Mouse (Mus musculus): ENCODE results near the gene Tead3. TPM values are rescaled to one million over a fixed set of nuclear protein-coding genes. Genes with fewer than 3 reads are reported as not detected.

Tead3 gene
- total RNA-seq, 2 experiments from 2014 or later, result 2.4 to 3.3 TPM

DNA sequence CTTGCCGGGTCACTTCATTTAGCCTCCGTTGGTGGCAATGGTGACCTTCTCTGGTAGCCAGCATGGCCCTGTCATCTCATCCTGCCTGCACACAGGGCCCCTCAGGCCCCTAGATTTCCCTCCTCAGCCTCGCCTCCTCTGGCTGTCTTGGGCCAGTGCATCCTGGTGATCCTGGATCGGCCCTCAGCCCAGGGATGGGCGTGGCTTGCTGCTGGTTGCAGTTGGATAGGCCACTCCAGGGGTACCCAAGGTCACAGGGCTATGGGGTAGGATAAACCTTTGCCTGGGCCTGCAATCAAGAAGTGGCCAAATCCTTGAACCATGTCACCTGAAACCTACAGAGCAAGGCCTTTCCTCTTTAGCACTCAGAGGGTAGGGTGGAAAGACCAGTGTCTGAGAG is 63.7 kb downstream of the Tead3 start:
- DNase-seq (ENCODE audit: low spot score in 2 of 2), result no peak

DNA sequence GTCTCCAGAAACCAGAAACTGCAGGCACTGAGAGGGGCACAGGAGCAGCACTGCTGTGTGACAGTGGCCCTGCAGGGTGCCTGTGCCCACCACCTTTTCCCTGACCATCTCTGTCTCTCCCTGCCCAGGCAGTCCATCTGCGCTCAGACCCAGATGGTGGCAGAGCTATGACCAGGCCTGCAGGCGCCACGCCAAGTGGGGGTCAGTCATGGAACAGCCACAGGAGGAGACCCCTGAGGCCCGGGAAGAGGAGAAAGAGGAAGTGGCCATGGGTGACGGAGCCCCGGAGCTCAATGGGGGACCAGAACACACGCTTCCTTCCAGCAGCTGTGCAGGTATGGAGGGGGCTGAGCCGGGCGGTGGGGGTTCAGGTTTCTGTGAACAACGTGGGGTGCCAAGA is 64.5 kb downstream of the Tead3 start:
- intact Hi-C loops (cut with DNase I), result no loop called here
- no peak for DNase-seq (ENCODE audit: low spot score in 2 of 2)

More for the DNA sequence above, 63.7 kb downstream of the Tead3 start:
- intact Hi-C loops (cut with DNase I), result no loop called here

DNA sequence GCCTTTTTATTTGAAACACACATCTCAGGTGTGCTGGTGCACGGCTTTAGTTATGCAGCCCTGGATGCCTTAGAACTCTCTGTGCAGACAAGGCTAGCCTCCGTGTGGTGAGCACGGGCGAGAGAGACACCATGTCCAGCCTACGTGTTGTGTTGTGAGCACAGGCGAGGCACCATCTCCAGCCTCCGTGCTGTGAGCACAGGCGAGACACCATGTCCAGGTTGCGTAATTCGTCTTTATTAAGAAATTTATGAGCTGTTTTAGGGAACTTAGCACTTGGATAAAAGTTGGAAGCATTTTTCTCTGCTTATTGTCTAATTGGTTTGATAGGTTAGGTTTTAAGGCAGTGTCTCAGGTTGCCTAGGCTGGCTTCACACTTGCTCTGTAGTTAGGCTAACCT is 67.4 kb downstream of the Tead3 start:
- DNase-seq (ENCODE audit: low spot score in 2 of 2), result no peak
- intact Hi-C loops (cut with DNase I), result no loop called here

DNA sequence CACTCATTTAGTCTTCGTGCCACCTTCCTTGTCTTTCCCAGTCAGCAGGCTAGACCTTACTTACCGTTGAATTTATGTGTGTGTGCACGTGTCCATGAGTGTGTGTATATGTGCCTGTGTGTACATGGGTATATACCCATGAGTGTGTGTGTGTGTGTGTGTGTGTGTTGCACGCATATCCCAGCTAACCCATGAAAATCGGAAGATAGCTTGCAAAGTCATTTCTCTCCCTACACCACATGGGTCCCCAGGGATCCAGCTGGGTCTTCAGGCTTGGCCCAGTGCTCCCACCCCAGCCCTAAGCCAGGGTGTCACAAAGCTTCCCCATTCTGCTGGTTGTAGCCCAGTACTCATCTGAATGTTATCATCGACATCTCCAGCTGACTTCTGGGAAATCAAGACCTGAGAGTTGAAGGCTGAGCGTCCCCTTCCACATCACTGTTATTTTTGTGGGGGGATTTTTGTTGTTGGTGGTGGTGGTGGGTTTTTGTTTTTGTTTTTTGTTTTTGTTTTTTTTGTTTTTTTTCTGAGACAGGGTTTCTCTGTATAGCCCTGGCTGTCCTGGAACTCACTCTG is 68.7 kb downstream of the Tead3 start:
- DNase-seq (ENCODE audit: low spot score in 2 of 2), result no peak
- intact Hi-C loops (cut with DNase I), result no loop called here

Other genes with a start within 250 kb of the Tead3 start
- gene Scube3, start 208.7 kb downstream of the Tead3 start, total RNA-seq (2021), result 1 to 10 TPM; 1.1 to 2.1 TPM
- 100 to 1,000 TPM in 1 of 2 experiments, 10 to 100 TPM in 1; 97.0 to 105 TPM for gene Zfp523, start 173.7 kb downstream of the Tead3 start, total RNA-seq (2021)
- gene Def6, start 143.0 kb downstream of the Tead3 start, total RNA-seq (2021), result 1 to 10 TPM; 4.7 to 5.3 TPM
- gene Ppard, start 118.1 kb downstream of the Tead3 start, total RNA-seq (2021), result 10 to 100 TPM; 28.3 to 28.7 TPM
- 10 to 100 TPM; 28.3 to 29.6 TPM for gene Fance, start 37.3 kb downstream of the Tead3 start, total RNA-seq (2021)
- gene Rpl10a, start 22.3 kb downstream of the Tead3 start, total RNA-seq (2021), result 100 to 1,000 TPM; 365 to 369 TPM
- gene Tulp1, start 14.4 kb upstream of the Tead3 start, total RNA-seq (2021), result under 1 TPM in 1 of 2 experiments, not detected in 1; 0.66 TPM
- 10 to 100 TPM; 29.0 to 52.6 TPM for gene Fkbp5, start 166.7 kb upstream of the Tead3 start, total RNA-seq (2021)
- gene Armc12, start 180.0 kb upstream of the Tead3 start, total RNA-seq (2021), result not detected
- gene Clpsl2, start 198.6 kb upstream of the Tead3 start, total RNA-seq (2021), result not detected
- gene Clps, start 209.9 kb upstream of the Tead3 start, total RNA-seq (2021), result not detected
- gene Lhfpl5, start 224.8 kb upstream of the Tead3 start, total RNA-seq (2021), result 1 to 10 TPM; 2.9 to 4.1 TPM

Measured in left cerebral cortex, postnatal 14 days (tissue).